9 mouse cellular contexts compared by ENCODE assay signal in genomic region chr15:83037755-83038483, GRCm38 (mm10). TPM values are rescaled to one million over a fixed set of nuclear protein-coding genes. Genes with fewer than 3 reads are reported as not detected.
DNase-seq lines count a peak whose midpoint lies in the region; ATAC-seq and TF ChIP-seq lines count a peak whose summit lies in the region.
"Had no signal": no experiment of that assay in that cellular context is flagged by ENCODE, and none has a peak within 500 bp of the region (broad histone marks: within the 10 kb centered on the region; RNA-seq: fewer than 3 reads in every experiment).

No protein-coding gene starts in this region.

- WGBS in embryonic facial prominence, embryonic 15.5 days: 1% methylated on average over 8 of the region's 8 CpGs
- 6% methylated on average over 8 of the region's 8 CpGs for WGBS in liver, postnatal 0 days (ENCODE audit: insufficient replicate concordance)

- peak; percentile 81 for DNase-seq in adrenal gland, postnatal 4 days (ENCODE audit: low spot score in 2 of 2)
- peak; percentile 82 to 89 for DNase-seq in heart, adult 9 months (ENCODE audit: low spot score in 2 of 2)
- DNase-seq in kidney, postnatal 14 days: peak; percentile 92
- peak; percentile 91 for DNase-seq in liver, postnatal 0 days
- peak; percentile 72 for DNase-seq in retina, adult 2 months (ENCODE audit: low read depth, low spot score)
- DNase-seq in thymus, postnatal 25 days: peak; percentile 91

- peaks cover 67% of the 10 kb centered on the region for H3K4me1 ChIP-seq in embryonic facial prominence, embryonic 15.5 days
- H3K4me1 ChIP-seq in liver, postnatal 0 days (ENCODE audit: insufficient read depth): peaks cover 13% of the 10 kb centered on the region

- no peaks in the 10 kb centered on the region for H3K36me3 ChIP-seq in embryonic facial prominence, embryonic 15.5 days
- H3K36me3 ChIP-seq in liver, postnatal 0 days (replicated peaks; ENCODE audit: insufficient read depth, low read length): no peaks in the 10 kb centered on the region
- H3K36me3 ChIP-seq: limb, embryonic 12.5 days had no signal

- no peak overlapping the region for H3K4me2 ChIP-seq in embryonic facial prominence, embryonic 15.5 days (replicated peaks)
- H3K4me2 ChIP-seq in liver, postnatal 0 days (ENCODE audit: low read depth, low read length): no peak overlapping the region
- H3K4me2 ChIP-seq: limb, embryonic 12.5 days had no signal

- ATAC-seq in CD4-positive, CD25-positive, alpha-beta regulatory T cell, adult 4 months: peak; percentile 74
- ATAC-seq in embryonic facial prominence, embryonic 15.5 days (ENCODE audit: insufficient number of reproducible peaks, low FRiP score, low TSS enrichment, low read depth): peak; percentile 28; the same call in 1 of the 2 replicates
- ATAC-seq in liver, postnatal 0 days: 0 out of 2 replicates have a peak, but pooled peaks have one; percentile 40

- no peak overlapping the region for H3K9ac ChIP-seq in embryonic facial prominence, embryonic 15.5 days
- H3K9ac ChIP-seq in liver, postnatal 0 days (replicated peaks): no peak overlapping the region
- H3K9ac ChIP-seq: limb, embryonic 12.5 days had no signal

- peak; percentile 99 for TF ChIP-seq CTCF in liver, postnatal 0 days (IDR thresholded peaks at IDR 0.05; ENCODE audit: low read depth)

- H3K9me3 ChIP-seq in embryonic facial prominence, embryonic 15.5 days (replicated peaks): no peaks in the 10 kb centered on the region
- H3K9me3 ChIP-seq in liver, postnatal 0 days (ENCODE audit: low read length): no peaks in the 10 kb centered on the region
- H3K9me3 ChIP-seq: limb, embryonic 12.5 days had no signal

- TF ChIP-seq EP300 in liver, postnatal 0 days (IDR thresholded peaks at IDR 0.05; ENCODE audit: low read depth): no peak

- H3K4me3 ChIP-seq in embryonic facial prominence, embryonic 15.5 days (replicated peaks): no peak overlapping the region
- H3K4me3 ChIP-seq in liver, postnatal 0 days (ENCODE audit: low read depth, low read length): no peak overlapping the region
- H3K4me3 ChIP-seq: limb, embryonic 12.5 days had no signal

- H3K27me3 ChIP-seq in embryonic facial prominence, embryonic 15.5 days: peaks cover 10% of the 10 kb centered on the region; the same call in 1 of the 2 replicates
- H3K27me3 ChIP-seq in liver, postnatal 0 days (ENCODE audit: insufficient read depth, low read length): 0 out of 2 replicates have a peak, but pooled peaks cover 5% of the 10 kb centered on the region

- H3K27ac ChIP-seq in embryonic facial prominence, embryonic 15.5 days (replicated peaks): no peak overlapping the region
- H3K27ac ChIP-seq in liver, postnatal 0 days (ENCODE audit: low read depth): no peak overlapping the region
- H3K27ac ChIP-seq: limb, embryonic 12.5 days had no signal

RNA-seq across cellular contexts. Expression of gene Nfam1, which starts 4.8 kb away (rescaled TPM):
- polyA plus RNA-seq in CD4-positive, CD25-positive, alpha-beta regulatory T cell, adult 4 months (2017; shearing (Covaris generic)): 1 to 10 TPM in 1 of 2 experiments, under 1 TPM in 1; 0.22 to 1.1 TPM
- total RNA-seq in adrenal gland, postnatal 4 days (2021): 1 to 10 TPM; 3.2 to 4.7 TPM
- polyA plus RNA-seq in embryonic facial prominence, embryonic 15.5 days (2015; fragmentation: Nextera tagmentation; extraction: Ambion mirVana): 5.2 and 6.1 TPM in 2 replicates
- polyA plus RNA-seq in liver, postnatal 0 days (2015; fragmentation: Nextera tagmentation; extraction: Ambion mirVana): 9.4 and 10.4 TPM in 2 replicates

RNA-seq across cellular contexts. Expression of gene Tcf20, which starts 50.2 kb away (rescaled TPM):
- 10 to 100 TPM; 15.9 to 19.7 TPM for polyA plus RNA-seq in CD4-positive, CD25-positive, alpha-beta regulatory T cell, adult 4 months (2017; shearing (Covaris generic))
- total RNA-seq in adrenal gland, postnatal 4 days (2021): 10 to 100 TPM; 85.4 to 98.1 TPM
- 10.5 and 11.1 TPM in 2 replicates for polyA plus RNA-seq in embryonic facial prominence, embryonic 15.5 days (2015; fragmentation: Nextera tagmentation; extraction: Ambion mirVana)
- 1.6 and 1.8 TPM in 2 replicates for polyA plus RNA-seq in liver, postnatal 0 days (2015; fragmentation: Nextera tagmentation; extraction: Ambion mirVana)

RNA-seq across cellular contexts. Expression of gene Serhl, which starts 51.4 kb away (rescaled TPM):
- polyA plus RNA-seq in CD4-positive, CD25-positive, alpha-beta regulatory T cell, adult 4 months (2017; shearing (Covaris generic)): 10 to 100 TPM; 81.9 to 88.8 TPM
- 10 to 100 TPM; 71.4 to 76.7 TPM for total RNA-seq in adrenal gland, postnatal 4 days (2021)
- 64.6 and 68.1 TPM in 2 replicates for polyA plus RNA-seq in embryonic facial prominence, embryonic 15.5 days (2015; fragmentation: Nextera tagmentation; extraction: Ambion mirVana)
- 24.2 and 24.3 TPM in 2 replicates for polyA plus RNA-seq in liver, postnatal 0 days (2015; fragmentation: Nextera tagmentation; extraction: Ambion mirVana)
